Mouse (Mus musculus) mouse embryonic stem cell (cell line): ENCODE results near the gene Fubp3.
"Not testable (repeated sequence)": the region's sequence is repeated elsewhere in the genome, so short reads cannot be mapped to it uniquely, and the experiment has no call there.

ENCODE experiments used
- in situ Hi-C, 2 experiments: fragments of 300-500 bp; cut with MboI; formaldehyde crosslinking; loops; 1 replicate in 1 of 2; 3 replicates in 1 of 2; pipeline ENCODE4 v1.14.3; 2019 to 2020; ENCODE audit warnings: low sequenced_read_pairs in 2 of 2, low pct_unique_long_range_greater_than_20kb in 1 of 2, mixed read lengths in 1 of 2; ENCODE audit not compliant: unreplicated experiment in 1 of 2

The Fubp3 gene

GRCm38 (mm10) chr2:31572051-31572914, at the start of gene Fubp3:
TSS of gene Fubp3 (plus strand) at chr2:31572651.
- in situ Hi-C loops = no loop called here

DNA sequence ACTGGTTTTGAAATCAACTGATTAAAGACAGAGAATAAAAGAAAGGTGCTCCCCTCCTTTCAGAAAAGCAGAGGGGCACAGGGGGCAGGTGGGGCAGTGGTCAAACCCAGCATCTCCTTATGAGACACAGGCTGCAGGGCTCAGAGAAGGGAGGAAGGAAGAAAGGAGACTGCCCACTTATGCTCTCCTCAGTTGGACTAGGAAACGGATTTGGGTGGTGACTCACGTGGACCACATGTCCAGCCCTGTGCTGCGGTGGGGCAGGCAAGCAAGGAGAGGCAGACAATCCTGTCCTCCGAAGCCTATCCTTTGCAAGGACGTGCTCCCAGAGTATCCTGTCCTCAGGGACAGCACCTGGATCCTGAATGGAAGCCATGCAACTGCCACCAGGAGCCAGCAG, 47.8 kb upstream of the Fubp3 start:
- in situ Hi-C loops = no loop called here

GRCm38 (mm10) chr2:31525778-31526177, 46.7 kb upstream of the Fubp3 start:
- in situ Hi-C loops = no loop called here

GRCm38 (mm10) chr2:31530201-31530600, 42.2 kb upstream of the Fubp3 start:
- in situ Hi-C loops = no loop called here

GRCm38 (mm10) chr2:31537054-31537453, 35.4 kb upstream of the Fubp3 start:
- in situ Hi-C loops = no loop called here

DNA sequence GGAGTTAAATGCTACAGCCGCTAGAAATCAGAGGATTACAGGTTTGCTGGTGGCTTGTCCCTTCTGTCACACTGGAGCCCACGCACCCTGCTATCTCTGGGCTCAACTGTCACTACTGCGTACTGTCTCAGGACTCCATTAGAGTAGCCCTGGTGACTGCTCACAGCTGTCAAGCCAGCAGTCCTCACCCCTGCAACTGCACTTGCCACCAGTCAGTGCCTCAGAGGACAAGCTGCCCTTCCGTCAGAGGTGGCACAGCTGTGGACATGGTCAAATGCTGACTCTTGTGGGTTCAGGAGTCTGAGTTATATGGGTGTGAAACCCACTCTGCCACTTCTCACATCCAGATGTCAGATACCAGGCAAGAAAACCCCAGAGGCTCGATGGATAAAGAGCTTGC, 33.7 kb upstream of the Fubp3 start:
- in situ Hi-C loops = no loop called here

- in situ Hi-C loops = no loop called here
Measured at GRCm38 (mm10) chr2:31541581-31541980, 30.9 kb upstream of the Fubp3 start.

GRCm38 (mm10) chr2:31547726-31548125, 24.7 kb upstream of the Fubp3 start:
- in situ Hi-C loops = no loop called here

DNA sequence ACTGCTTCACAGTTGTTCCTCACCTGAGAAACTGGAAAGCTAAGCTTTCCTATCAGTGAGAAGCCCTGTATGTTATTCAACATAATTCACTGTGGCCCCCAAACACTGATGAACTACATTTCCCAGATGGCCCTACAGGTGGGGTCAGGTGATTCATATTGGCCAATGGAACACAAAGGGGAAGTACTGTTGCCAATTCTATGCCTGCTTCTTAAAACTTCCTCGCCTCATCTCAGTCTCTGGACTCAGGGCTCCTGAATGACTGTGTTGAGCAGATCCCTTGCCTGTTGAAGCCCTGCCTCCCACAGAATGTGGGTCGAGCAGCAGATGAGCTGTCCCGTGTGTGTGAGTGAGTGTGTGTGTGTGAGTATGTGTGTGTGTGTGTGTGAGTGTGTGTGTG, 21.9 kb upstream of the Fubp3 start:
- in situ Hi-C loops = no loop called here

- in situ Hi-C loops = not testable (repeated sequence)
Measured at GRCm38 (mm10) chr2:31551351-31551750, 21.1 kb upstream of the Fubp3 start.

- in situ Hi-C loops = no loop called here
Measured at GRCm38 (mm10) chr2:31551971-31552370, 20.5 kb upstream of the Fubp3 start.

GRCm38 (mm10) chr2:31554619-31555018, 17.8 kb upstream of the Fubp3 start:
- in situ Hi-C loops = no loop called here

GRCm38 (mm10) chr2:31572915-31573635, 624 bp downstream of the Fubp3 start:
- in situ Hi-C loops = no loop called here

DNA sequence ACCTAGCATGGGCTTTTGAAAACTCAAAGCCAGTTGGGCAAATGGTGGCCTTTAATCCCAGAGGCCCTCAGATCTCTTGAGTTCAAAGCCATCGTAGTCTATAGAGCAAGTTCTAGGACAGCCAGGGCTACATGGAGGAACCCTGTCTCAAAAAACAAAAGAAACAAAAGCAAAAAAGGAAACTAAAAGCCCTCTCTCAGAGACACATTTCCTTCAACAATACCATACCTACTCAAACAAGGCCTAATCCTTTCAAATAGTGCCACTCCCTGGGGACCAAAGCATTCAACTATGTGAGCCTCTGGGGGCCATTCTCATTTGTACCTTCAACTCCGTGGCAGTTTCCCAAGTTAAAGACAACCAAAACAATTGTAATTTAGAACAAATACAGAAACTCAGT, 9.2 kb downstream of the Fubp3 start:
- in situ Hi-C loops = no loop called here

DNA sequence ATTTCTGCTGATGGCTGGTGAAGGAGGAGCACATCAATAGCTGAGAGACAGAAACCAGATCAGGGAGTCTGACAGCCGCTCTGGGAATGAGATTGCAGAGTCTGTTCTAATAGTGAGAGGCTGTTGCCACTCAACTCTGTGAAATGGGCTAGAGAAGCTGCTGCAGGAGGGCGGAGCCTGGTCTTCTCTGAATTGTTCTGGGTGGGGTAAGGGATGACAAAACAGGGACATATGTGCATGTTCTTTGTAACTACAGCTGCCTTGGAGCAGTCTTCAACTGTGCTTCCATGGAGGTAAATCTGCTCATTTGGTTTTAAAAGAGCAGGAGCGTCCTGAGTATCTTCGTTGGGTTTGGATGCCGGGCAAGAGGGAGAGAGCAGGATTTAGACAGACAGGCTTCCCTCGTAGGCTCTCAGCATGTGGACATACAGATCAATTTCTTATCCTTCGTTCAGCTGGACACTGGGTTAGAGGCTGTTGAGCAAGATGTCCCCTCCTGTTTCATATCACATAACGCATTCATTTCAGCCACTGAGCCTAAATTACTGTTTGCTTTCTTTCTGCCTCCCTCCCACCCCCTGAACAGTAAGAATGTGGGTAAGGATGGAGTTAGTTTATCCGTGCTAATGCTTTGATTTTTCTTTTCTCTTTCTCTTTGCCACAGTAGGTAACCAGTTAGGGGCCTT, 19.5 kb downstream of the Fubp3 start:
- in situ Hi-C loops = no loop called here

- in situ Hi-C loops = no loop called here
Measured at GRCm38 (mm10) chr2:31607555-31607954, 35.1 kb downstream of the Fubp3 start.

DNA sequence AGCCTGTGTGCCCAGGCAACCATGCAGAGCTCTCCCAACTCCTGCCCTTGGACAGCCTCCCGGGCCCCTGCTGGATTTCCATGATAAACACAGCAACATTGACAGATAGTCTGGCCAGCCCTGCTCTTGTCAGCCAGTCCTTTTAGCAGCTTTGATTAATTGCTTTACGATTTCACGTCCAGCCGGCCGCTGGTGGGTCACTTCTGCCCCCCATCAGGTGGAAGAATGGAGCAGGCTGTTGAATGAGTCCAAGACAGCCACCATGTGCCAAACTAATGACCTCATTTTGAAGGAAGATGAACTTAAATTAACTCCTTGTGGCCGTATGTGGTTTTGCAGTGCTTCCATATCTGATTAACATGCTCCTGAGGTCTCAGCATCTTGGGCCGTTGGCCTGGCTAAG, 37.4 kb downstream of the Fubp3 start:
- in situ Hi-C loops = no loop called here

DNA sequence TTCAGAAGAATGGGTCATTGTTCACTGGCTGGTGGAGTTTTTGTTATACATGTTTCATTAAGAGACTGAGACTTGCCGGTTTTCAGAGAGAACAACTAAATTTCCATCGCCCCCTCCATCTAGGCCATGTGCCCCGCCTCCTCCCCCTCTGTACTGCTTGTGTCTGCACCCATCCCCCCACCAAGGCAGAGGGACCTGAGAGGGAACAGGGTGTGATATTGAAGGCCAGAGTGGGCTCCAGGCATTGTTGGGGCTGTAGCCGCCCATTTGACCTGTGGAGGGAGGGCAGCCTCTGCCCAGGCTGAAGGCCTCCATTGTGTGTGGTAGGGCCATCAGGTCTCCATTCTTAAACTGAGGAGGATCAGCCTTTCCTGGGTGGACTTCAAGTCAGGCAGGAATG, 38.5 kb downstream of the Fubp3 start:
- in situ Hi-C loops = no loop called here

DNA sequence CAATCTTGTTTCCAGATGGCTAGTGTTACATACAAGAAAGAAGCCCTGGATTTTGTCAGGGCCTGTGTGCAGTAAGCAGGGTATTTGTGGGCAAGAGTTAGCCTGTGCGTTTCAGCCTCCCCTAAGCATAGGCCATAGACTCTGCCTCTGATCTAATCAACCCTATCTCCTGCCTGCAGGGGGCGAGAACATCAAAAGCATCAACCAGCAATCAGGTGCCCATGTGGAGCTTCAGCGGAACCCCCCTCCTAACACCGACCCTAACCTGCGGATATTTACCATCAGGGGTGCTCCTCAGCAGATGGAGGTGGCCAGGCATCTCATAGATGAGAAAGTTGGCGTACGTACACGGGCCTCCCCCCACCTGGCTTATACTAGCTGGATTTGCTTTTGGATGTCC, 38.9 kb downstream of the Fubp3 start:
- in situ Hi-C loops = no loop called here
